Mouse (Mus musculus) cerebellum, postnatal 4 days (tissue): Measurements from ENCODE around the gene Pltp.

Experiments used
- DNase-seq, 2 experiments: peaks; one replicate each; pipeline ENCODE4 v3.0.0; 2022; ENCODE audit warnings: low spot score in 2 of 2, mixed read lengths in 1 of 2

The Pltp gene

GRCm38 (mm10) chr2:164845782-164846181, 11.7 kb downstream of the Pltp start:
- DNase-seq = no peak

DNA sequence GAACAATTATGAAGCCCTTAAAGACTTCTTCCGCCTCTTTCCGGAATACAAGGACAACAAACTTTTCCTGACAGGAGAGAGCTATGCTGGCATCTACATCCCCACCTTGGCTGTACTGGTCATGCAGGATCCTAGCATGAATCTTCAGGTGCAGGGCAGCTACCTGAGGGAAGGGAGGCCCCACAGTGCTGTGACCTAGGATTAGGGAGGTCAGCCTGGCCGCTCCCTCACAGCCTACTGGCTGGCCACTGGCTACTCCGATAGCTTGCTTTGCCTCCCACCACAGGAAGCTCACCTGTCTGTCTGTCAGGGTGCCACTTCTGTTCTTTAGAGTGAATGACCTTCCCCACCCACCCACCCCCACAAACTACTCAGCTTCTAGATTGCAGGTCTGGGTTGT, 22.3 kb downstream of the Pltp start:
- no peak for DNase-seq

- no peak for DNase-seq
Measured at GRCm38 (mm10) chr2:164834531-164834930, 23.0 kb downstream of the Pltp start.

DNA sequence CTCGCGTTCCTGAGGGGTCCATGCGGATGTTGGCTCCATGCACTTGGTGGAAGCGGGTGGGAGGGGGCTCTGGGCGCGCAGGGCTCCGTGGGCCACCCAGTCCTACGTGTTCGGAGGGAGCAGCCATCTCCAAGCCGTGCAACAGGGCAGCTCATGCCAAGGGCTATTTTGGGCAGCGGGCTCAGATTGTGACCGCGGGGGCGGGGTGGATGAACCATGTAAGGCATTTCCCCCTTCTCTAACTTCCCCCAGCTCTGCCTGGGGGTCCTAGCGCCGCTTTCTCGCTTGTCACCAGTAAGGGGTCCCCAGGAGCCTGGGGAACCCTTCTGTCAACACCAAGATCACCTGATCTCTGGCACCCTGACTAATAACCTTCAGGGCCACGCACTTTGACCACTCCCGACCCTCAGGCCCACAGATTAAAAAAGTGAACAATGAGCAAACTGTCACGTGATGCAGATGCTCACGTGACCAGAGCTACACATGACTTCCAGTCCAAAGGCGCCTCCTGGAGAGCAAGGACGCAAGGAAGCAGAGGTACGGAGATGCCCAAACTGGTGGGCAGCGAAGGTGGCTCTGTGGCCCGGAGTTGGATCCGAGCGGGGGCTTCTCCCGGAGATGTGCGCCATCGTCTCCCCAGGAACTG, 24.1 kb downstream of the Pltp start, which contains the start of gene Neurl2:
Neurl2 (minus strand) TSS at position 143 of the 646 bp plus-strand sequence.
- peak; percentile 76 to 90 for DNase-seq

- peak; percentile 60 to 67 for DNase-seq
Measured at GRCm38 (mm10) chr2:164832748-164833301, 24.7 kb downstream of the Pltp start, which contains the start of gene Ctsa. Gene Ctsa (plus strand): TSS chr2:164832873.

DNA sequence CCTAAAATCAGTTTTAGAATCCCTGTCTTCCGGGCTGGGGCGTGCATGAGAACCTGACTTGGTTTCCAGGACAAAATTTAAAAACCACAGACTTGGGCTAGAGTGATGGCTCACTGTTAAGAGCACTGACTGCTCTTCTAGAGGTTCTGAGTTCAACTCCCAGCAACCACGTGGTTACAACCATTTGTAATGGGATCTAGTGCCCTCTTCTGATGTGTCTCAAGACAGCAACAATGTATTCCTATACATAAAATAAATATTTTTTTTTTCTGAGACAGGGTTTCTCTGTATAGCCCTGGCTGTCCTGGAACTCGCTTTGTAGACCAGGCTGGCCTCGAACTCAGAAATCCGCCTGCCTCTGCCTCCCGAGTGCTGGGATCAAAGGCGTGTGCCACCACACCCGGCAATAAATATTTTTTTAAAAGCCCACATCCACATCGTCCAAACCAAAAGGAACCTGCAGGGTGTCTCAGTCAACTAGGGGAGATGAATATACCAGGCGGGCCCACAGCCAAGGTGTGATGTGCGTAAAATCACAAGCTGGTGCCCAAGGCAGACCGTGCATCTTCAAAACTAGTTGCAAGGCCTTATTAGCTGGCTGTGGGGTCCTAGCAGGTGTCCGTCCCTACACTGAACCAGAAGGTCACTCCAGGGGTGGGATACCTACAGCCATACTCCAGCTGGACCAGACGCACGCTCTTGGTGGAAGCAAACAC, 25.3 kb downstream of the Pltp start:
- peak in 1 of 2 experiments; percentile 39 for DNase-seq

DNA sequence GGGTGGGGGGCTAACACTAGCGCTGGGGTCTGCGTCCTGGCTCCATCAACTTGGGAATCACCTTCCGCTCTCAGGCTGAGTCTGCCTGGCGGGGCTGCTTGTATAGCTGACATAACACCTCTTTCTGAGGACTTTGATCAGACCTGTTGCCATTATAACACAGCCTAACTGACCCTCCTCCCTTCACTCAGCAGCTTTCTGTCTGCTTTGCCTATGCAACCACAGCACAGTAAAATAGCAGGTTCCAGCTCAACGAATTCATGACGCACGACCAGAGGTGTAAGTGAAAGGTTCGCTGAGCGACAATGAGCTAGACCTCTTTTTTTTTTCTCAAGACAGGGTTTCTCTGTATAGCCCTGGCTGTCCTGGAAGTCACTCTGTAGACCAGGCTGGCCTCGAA, 26.5 kb downstream of the Pltp start:
- no peak for DNase-seq

GRCm38 (mm10) chr2:164829090-164829489, 28.4 kb downstream of the Pltp start:
- no peak for DNase-seq

DNA sequence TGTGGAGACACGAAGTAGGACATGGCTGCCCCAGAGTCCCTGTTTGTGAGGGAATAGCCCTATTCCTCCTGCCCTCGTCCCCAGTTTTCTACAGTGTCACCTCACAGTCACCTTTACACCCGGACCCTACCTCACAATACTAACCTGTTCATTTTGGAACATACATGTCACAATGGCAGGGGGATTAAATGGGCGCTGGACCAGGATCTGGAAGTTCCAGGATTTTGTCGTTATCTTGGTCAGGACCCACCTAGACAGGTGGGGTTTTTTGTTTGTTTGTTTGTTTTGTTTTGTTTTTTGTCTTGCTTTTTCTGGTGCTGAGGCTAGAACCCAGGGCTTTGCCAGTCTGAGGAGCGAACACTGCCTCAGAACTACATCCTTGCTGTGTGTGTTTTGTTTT, 29.1 kb downstream of the Pltp start, which contains the start of gene Spata25:
Spata25 (minus strand) TSS at position 101 of the 400 bp plus-strand sequence.
- no peak for DNase-seq

- no peak for DNase-seq
Measured at GRCm38 (mm10) chr2:164827146-164827850, 30.2 kb downstream of the Pltp start.

DNA sequence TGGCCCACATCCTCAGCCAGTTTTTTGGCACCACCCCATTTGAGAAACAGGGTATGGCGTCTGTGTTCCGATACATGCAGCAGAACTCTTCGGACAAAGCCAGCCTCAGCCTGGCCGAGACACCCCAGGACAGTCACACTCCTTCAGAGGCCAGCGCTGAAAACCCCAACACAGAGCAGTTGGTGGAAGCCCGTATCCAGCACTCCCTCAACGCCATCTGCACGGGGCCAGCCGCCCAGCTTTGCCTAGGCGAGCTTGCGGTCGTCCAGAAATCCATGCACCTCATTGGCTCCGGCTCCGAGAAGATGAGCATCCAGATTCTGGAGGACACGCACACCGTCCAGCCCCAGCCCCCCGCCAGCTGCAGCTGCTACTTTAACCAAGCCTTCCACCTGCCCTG, 32.0 kb downstream of the Pltp start:
- no peak for DNase-seq

GRCm38 (mm10) chr2:164823969-164824368, 33.5 kb downstream of the Pltp start:
- no peak for DNase-seq

DNA sequence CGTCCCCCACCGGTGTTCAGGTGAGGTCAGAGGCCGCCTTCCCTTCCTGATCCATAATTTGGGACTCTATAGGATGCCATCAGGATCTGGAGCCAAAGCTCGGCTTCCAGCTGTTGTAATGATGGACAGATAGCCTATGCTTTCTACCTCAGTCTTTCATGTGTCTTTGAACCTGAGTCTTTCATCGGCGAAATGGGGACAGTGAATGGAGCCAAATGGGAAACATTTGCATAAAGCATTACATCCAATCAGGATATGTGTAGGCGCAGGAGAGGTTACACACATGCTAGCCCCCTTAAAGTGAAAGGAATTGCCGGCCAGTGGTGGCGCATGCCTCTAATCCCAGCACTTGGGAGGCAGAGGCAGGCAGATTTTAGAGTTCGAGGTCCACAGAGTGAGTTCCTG, 34.3 kb downstream of the Pltp start:
- no peak for DNase-seq

DNA sequence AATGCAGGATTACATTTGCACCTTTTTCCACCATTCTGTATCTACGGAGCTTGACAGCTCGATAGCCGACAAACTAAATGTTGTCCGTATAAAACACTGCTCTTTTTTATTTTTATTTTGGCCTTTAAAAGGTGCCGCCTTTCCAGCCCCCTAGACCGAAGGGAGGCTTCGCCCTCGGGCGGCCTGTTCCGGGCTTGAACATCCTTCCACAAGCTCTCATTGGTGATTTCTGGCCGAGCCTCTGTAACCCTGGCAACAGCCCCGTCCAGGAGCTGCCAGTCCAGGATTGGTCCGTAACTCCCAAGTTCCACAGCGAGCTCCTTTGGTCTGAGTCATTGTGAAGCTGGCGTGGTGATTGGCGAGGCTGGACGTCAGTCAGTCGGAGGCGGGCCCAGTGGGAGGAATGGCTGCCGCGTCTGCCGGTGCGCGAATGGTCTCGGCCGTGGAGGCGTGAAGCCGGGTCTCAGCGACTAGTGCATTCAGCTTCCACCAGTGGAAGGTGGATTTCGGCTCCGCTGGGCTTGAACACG, 34.8 kb downstream of the Pltp start, which contains the start of gene Zswim1:
Zswim1 (plus strand) TSS at position 51 of the 530 bp plus-strand sequence.
- peak; percentile 100 for DNase-seq

- no peak for DNase-seq
Measured at GRCm38 (mm10) chr2:164821060-164821459, 36.5 kb downstream of the Pltp start.

DNA sequence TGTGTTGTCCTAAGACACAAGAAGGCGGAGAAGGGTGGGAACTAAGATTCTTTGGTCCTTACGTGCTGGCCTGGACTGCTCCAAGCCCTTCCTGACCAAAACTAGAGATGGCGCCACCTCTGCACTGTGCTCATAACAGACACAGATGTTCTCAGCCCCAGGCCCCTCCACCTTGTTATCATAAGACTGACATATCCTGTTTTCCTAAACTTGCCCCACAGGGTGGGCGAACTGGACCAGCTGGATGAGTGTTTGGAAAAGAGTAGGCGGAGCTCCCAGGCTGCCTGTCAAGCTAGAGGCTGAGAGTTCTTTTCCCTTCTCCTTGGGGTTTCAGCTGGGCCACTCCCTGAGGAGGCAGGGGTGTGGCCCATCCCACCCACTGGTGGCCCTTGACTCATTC, 39.8 kb downstream of the Pltp start:
- no peak for DNase-seq

- DNase-seq = no peak
Measured at GRCm38 (mm10) chr2:164817206-164817605, 40.3 kb downstream of the Pltp start.

- no peak for DNase-seq
Measured at GRCm38 (mm10) chr2:164815821-164816220, 41.7 kb downstream of the Pltp start.

- no peak for DNase-seq
Measured at GRCm38 (mm10) chr2:164815348-164815747, 42.2 kb downstream of the Pltp start.

- no peak for DNase-seq
Measured at GRCm38 (mm10) chr2:164813557-164813956, 44.0 kb downstream of the Pltp start.

GRCm38 (mm10) chr2:164806614-164807013, 50.9 kb downstream of the Pltp start:
- no peak for DNase-seq

DNA sequence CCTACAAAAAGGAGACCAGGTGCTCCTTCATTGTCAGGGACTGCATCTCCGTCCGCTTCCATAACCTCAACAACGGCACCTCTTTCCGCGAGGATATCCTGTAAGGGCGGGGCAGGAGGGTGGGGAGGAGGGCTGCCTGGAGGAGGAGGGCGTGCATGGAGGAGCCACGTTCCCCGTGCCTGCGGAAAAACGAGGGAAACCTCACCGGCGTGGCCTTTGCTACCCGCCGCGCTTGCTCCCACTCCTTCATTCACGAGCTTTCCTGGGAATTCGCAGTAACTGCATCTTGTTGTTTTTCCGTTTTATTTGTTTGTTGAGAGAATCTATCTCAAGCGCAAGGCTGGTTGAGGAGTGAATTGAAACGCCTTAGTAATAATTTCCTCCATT, 52.2 kb downstream of the Pltp start:
- DNase-seq = no peak
